Mouse (Mus musculus): Measurements from ENCODE around the gene Fras1. TPM values are rescaled to one million over a fixed set of nuclear protein-coding genes. Genes with fewer than 3 reads are reported as not detected.
A peak's percentile ranks its signal among the peaks of the same experiment; 100 is the strongest.

Gene Fras1
- total RNA-seq, 2 experiments from 2014 or later = 3.9 to 8.9 TPM

DNA sequence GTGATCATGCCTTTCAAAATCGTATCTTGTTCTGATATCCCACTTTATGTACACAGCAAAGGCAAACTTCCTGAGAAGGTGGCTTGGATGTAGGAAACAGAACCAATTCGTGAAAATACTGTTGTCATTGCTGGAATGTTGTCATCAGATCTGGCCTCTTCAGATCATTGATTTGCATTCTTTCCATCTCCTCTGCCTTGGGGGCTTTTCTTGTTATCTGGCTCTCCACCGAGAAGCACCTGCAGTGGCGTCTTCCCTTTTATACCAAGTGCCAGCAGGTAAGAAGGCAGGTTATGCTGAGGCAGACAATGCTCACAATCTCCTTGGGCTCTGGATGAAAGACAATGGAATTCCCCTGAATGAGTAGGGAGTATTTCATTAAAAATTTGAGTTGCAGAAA is 108.3 kb downstream of the Fras1 start:
- no peak for DNase-seq

DNA sequence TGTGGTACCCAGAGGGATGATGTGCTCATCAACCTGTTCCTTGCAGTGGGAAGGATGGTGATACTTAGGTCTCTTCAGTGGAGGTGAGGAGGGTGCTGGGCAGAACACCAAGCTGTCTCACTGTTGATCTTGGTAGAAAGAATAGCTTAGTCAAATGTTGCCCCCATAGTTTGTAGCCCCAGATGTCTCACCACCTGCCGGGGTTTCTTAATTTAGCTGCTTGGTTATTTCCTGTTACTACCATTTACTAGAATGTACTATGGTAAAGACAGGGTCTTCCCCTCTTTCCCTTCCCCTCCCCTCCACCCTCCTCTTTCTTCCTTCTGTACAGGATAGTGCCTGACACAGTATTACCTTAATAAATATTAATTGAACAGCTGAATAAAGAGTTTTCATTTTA is 118.7 kb downstream of the Fras1 start:
- DNase-seq = no peak

DNA sequence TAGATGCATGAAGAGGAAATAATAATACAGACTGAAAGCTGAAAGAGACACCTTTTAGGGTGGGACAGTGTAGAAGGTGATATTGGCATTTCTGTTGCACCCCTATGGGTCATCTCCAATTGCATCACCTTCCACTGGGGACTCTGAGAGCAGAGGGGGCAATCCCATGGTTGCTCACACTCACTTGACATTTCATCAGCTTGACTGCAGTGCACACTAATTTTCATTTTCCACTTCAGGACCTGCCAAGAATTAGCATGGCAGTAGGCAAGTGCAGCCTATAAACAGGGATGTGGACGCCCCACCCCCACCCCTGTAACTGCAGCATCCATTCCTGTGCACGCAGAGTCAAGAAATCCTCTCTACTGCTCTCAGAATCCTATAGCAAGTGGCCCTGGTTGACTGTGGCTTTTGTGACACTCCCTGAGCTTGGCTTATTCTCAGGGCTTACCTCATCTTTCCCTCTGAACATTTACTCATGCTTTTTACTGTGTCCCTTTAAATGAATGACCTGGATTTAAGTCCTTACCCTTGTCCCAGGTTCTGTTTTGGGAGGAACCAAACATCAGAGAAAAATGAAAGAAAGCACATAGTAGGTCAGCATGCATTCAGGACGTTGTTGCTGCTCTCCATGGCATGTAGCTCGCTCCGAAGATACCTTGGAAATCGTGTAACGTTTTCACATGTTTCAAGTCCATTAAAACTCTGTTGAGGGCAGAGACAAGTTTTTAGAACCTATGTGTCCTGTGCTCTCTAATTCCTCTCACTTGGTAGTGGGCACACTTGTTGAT is 120.9 kb downstream of the Fras1 start:
- DNase-seq = no peak

DNA sequence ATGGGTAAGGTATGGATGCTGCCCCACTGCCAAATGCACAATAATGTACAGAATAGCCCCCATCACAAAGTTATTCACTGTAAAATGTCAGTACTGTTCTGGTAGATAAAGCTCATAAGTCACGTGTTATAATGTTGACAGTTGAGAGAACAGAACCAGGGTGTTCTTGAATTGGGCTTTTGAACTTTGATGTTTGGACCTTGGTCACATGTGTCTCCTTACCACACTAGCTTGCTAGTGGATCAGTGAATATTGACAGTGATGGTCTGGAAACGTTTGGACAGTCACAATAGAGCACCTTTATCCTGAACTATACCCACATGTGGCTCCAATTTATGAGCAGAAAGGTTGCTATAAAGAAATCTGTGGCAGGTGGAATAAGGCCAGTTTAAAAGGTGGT is 124.3 kb downstream of the Fras1 start:
- no peak for DNase-seq

DNA sequence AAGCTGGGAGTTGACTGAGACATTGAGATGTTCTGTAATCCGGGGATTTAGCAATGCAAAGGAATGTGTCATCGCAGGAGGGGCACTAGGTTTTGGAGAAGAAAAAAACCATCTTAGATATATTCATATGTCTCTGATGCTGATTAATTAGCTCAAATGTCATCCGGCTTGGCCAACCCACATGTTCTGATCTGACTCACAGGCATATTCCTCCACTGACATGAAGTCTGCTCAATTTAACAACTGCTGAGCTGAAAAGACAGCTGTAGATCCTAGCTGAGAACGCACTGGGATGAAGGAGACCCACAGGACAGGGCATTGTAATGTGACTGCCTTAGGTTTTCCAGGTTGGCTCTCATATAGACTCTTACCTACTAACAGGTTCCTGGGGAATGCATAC is 128.0 kb downstream of the Fras1 start:
- DNase-seq = no peak

DNA sequence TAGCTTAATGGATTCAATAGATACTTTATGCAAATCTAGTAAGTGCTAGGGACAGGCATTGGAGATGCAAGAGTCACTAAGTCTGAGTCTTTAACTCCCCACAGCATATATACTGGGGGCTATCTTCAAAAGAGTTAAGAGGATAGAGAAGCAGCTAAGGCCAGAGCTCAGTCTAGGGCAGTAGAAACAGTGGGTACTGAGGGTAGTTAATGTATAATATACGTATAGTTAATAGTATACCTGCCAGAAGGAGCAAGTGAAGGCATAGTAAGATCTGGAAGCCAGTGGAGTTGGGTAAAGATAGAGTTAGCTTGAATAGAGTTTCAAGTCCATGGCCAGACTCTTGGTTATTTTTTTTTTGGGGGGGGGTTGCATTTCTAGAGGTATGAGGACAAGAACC is 128.6 kb downstream of the Fras1 start:
- no peak for DNase-seq

DNA sequence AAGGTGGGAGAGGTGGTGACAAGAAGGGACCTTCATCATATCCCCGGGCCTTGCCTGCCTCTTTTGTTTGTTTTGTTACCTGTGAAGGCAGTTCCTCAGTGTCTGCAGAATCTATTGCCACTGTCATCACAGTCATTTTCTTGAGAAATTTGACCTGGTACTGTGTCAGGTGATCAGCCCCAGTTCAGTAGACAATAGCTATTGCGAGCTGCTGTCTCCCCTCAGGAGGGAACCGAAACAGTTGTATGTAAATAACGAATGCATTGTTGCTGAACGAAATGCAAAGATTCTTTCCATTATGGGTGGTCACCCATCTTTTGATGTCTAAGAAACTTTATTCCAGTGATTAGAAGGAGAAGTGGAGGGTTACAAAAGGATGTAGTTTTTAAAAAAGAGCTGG is 137.2 kb downstream of the Fras1 start:
- DNase-seq = no peak

DNA sequence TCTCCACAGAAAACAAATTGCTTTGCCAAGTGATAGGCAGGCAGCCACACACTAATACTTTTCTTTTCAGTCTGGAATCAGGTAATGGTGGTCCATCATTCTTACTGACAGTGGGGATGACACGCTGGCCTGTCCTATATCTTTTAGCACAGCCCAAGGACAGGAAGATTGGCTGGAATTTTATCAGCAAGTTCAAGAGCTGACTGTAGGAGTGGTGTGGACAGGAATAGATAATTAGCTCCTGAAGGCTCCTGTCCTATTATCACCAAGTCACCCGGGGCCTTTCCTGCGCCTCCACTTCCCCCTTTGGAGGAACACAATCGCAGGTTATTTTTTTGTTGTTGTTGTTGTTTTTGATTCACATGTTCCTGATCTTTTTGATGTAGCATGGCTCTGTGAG is 139.6 kb downstream of the Fras1 start:
- no peak for DNase-seq

DNA sequence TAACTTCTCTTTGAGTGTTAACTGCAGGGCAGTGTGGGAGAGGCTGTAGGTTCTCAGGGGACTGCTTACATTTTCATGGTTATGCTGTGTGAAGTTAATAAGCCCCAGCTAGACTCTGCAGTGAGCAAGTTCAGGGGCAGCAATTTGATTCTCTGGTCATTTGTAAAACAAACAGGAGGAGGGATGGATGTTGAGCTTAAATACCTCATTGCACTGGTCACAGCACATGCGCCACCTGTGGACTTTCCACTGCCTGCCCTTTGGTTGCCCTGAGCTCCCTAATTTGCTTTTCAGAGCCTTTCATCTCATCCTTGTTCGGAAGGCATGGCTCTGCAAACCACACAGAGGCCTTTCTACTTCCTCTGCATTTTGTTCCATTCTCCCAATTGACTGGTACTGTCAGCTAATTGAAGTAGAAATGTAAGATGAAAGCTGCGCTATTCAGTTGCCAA is 142.1 kb downstream of the Fras1 start:
- no peak for DNase-seq

DNA sequence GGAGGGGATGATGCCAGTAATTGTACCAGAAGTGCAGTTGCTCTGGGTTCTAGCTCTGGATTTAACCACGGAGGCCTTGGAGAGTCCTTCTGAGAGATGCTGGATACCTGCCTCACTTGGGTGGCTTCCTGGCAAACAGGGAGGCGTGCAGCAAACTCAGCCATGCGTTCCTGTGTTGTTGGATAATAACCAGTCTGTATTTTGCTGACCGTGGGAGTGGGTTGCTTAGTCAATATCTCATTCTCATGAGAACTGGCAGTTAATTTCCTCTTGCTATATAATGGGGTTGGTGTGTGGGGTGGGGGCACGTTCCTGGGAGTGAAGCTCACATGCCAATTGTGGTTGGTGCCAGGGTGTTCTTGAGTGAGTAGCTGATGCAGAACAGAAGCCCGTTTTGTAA is 142.6 kb downstream of the Fras1 start:
- no peak for DNase-seq

DNA sequence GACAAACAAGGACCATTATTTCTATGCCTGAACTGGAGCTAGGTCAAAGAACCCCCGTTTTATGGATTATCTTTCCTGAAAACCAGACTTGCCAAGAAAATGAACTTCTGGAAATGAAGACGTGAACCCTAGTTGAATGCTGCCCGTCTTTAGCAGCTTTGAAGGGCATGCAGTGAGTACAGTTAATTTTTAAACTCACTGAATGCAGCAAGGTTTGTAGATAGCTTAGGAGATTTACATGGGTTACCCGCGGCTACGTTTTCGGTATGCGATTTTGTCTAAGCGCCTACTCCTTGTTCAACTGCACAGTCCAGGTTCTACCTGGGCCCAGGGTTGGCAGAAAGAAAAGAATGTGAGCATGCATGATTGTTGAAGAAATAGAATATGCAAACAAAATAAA is 147.8 kb downstream of the Fras1 start:
- no peak for DNase-seq

DNA sequence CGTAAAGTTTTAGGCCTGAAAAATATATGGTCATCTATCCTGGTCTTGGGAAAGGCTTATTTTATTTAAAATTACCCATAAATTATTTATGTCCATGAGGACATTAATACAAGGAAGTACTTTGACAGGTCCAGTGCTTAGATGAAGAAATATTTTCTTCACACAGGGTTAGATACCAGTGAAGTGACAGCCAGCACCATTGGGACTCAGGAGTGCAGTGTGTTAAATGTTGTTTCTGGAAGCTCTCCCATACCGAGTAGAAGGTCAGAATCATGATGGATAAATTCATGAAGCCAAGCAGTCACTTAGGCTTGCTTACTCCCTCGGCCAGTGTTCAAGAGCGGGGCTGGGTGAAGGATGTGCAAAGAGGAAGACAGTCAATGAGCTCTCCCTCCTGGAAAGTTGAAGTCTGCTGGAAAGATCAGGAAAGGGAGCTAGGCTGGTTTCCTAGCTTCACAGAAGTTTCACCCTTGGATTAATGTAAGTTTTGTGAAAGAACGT is 149.2 kb downstream of the Fras1 start:
- DNase-seq = no peak

DNA sequence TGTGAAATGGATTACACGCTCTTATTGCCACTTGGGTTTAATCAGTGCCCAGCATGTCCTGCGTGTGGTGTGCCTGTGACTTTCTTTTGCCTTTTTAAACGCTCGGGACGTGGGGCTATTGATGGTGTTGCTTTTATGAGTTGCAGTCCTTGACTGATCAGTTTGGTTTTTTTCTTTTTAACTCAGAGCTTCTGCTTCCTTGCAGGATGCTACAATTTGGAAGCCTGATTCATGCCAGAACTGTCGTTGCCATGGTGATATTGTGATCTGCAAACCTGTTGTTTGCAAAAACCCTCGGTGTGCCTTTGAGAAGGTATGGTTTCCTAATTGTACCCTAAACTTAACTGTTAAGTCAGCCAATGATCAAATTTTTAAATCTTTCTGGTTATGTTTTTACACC is 154.5 kb downstream of the Fras1 start:
- no peak for DNase-seq

DNA sequence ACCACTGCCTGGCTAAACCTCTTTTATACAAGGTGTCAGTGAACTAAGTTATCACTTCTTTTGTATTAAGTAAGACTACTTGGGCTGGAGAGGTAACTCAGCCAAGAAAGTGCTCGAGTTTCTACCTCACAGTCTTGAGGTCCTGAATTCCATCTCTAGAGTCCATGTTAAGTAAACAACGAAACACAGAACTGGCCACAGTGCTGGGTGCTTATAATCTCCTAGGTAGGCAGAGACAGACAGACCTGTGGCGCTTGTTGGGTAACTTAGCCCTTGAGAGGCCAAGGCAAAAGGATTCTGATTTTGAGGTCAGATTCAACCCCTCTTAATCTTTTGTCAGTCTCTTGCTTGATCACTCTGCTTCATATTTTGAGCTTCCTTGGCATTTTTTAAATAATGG is 156.8 kb downstream of the Fras1 start:
- DNase-seq = no peak

DNA sequence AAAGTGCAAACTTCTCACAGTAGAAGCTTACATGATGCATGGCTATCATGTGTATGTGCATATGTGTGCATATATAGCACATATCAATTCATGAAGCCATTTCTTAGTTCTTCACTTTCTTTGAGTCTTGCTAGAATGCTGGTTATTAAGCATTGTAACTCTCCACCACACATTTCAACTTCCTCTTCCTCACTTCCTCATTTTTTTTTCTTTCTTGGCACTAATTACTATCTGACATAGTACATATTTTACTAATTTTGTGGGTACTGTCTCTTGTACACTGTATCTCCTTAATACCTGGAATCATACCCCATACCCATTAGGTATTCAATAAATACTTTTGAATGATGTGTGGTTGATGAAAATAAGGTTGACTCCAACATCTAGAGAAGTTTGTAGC is 158.2 kb downstream of the Fras1 start:
- DNase-seq = no peak

DNA sequence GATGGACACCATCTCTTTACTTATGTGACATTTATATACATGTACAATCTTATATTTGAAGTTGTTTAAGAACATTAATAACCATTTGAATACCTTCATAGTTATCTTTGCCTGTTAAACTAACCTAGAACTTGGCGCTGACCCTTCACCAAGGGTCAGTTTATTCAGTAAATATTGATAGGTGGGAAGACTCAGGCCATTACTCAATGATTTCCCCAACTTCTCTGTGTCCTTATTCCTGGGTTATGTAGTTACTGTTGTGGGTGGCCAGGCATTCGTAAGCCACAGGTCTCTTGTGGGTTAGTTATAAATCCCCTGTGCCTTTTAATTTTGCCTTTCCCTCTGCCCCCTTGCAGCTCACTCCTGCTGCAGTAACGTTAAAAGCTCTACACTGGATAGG is 162.8 kb downstream of the Fras1 start:
- no peak for DNase-seq

DNA sequence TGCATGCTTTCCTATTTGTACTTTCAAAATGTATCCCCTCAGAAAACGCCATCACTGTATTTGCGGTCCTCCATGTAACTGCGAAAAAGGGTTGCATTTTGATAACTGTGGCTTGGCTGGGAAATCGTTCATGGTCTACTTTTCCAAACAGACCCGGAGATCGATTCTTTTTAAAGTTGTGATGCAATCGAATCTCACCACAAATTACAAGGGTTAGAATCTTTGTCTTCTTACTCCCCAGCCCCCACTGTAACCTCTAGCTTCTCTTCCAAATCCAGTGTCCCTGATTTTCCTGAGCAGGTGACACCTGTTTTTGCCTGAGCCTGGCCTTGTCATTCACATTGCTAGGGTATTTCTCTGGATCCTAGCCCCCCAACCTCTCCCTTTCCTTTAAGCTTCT is 163.2 kb downstream of the Fras1 start:
- no peak for DNase-seq

DNA sequence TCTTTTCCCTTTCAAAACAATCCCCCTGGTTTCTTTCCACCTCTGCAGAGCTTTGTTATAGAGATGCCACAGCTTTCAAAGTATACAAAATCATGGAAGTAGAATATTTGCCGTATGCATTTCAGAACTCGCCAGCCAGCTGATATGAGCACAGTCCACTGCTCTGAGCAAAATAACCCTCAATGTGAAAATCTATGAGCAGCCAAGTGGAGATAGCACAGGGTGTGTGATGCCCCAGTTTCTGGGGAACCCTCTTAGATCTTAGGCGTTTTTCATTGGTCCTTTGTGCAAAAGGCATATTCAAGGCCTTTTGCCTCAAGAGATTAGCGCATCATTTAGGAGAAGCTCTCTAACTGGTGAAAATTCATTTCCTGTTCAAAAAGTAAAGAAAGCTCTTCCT is 170.4 kb downstream of the Fras1 start:
- no peak for DNase-seq

DNA sequence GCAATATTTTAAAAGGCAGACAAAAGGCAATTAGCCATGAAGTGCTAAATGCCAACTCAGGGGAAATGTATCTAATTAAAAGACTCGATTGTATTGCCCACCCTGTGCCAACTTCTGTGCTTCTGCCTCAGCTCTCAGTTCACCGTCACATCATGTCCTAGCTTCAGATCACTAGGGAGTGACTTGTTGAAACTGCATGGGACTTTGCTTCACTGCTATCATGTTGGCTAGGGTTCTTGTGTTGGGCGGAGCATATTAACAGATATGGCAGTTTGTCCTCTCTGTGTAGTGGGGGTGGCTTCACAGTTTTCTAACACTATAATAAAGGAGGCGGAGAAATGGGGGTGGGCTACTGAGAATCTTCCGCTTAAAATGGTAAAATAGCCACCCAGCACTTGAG is 172.2 kb downstream of the Fras1 start:
- no peak for DNase-seq

DNA sequence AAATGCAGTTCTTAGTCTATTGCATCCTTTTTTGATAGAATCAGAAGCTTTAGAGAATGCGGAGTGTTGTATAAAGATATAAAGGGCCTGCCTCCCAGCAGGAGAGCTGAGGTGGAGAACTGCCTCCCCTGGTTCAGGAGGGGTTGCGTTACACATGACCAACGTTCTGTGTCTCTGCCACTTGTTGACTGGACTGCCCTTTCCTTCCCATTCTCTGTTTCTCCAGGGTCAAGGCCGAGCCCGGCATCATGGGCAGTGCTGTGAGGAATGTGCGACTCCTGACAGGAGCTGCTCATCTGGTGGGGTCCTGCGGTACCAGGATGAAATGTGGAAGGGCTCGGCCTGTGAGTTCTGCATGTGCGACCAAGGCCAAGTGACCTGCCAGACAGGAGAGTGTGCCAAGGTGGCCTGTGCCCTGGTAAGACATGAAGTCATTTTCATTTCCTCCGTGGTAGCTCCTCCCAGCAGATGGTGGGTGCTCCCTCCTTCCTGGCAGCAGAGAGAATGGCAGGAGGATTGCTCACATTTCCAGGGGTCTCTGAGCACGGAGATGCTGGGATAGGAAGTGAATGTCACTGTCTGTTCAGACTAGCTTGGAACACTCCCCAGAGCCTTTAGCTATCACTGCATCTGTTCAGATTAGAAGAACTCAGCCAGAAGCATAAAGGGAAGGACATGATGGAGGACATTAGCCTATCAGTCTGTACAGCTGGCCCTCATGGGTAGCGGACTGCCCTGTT is 181.4 kb downstream of the Fras1 start:
- DNase-seq = peak; percentile 10

DNA sequence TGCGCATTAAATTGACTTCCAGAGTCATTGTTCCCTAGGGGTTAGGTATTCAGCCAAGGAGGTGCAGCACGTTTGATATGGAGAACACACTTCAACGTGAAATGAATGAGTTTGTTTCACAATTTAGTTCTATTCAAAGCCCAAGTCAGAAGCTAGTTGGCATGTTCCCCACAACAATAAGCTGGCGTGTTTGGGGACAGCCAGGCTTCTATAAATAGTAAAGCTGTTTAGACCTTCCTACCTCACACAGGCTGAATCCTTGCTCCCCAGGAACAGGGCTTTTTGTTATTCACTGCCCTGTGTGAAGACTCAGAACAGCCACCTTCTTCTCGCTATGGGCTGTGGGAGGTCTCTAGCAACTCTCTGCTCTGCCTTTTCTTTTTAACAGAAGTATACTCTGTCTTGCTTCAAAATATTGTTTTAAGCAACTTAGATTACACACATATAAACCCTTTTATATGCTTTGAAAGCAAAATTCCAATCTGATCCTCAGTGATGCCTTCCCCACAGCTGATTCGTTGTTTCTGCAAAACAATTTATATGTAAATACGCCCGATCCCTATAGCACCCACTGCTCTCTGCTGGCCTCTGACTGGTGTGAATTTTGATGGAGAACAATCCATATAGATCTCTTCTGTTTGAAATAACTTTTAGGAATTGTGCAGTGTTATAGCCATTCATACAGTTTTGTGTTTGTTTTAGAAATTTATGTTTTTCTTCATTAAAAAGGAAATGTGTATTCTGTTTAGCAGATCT is 184.5 kb downstream of the Fras1 start:
- no peak for DNase-seq

DNA sequence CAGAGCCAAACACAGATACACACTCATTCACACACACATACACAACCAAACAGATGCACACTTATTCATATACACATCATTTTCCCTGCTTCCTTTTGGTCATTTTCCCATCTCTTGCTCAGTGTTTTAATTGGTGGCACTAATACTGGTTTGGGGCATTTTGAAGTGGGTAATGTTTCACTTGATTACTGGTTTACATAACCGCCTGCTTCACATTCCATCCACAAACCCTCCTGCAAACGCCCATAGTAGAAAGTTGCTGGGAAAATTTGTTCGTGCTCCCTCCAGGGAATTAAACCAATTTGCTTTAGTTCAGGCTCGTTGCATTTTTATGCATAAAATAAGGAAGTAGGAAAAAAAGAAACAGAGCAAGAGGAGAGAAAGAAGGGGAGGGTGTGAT is 200.8 kb downstream of the Fras1 start:
- no peak for DNase-seq

DNA sequence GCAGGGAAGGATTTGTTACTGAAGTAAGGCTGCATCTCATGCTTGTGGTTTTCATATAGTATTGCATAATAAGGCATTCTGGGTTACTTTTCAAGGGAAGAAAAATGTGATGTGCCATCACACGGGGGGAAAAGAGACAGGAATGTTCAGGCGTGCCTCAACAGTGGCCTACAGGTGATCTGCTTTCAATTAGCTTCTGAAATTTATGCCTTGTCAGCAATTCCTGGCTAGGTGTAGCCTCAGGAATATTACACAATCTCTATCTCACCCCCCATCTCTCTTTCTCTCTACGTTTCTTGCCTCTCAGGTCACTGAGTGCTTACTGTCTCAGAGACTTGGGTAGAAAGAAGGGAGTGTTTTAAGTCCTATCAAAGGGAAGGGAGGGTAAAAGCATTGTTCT is 204.9 kb downstream of the Fras1 start:
- no peak for DNase-seq
